Mouse (Mus musculus): ENCODE measurements at regions not wholly inside any gene's neighbourhood (a gene's known extent, or its start where the extent isn't known, plus 50 kb on each side); places are given as distances from the start of the nearest gene placed in this dataset.

- TF ChIP-seq CTCF (IDR thresholded peaks at IDR 0.05; ENCODE audit: borderline replicate concordance, extremely low read depth, insufficient read depth, insufficient read length) = no peak
- DNase-seq (ENCODE audit: low read depth) = peak; percentile 76
Observed at GRCm38 (mm10) chr17:3962176-3962575, 266.1 kb upstream of the Nox3 start.

- no peak for DNase-seq (ENCODE audit: low read depth)
- TF ChIP-seq POLR2A (IDR thresholded peaks at IDR 0.05; ENCODE audit: borderline replicate concordance, extremely low read depth, insufficient read depth, insufficient read length, poor library complexity, severe bottlenecking) (no peak), CTCF (IDR thresholded peaks at IDR 0.05; ENCODE audit: borderline replicate concordance, extremely low read depth, insufficient read depth, insufficient read length) (no peak)
Observed at GRCm38 (mm10) chr17:3946540-3946939, 250.5 kb upstream of the Nox3 start.

- DNase-seq (ENCODE audit: low read depth) = no peak
- no peak for TF ChIP-seq POLR2A (IDR thresholded peaks at IDR 0.05; ENCODE audit: borderline replicate concordance, extremely low read depth, insufficient read depth, insufficient read length, poor library complexity, severe bottlenecking)
- no peak for TF ChIP-seq CTCF (IDR thresholded peaks at IDR 0.05; ENCODE audit: borderline replicate concordance, extremely low read depth, insufficient read depth, insufficient read length)
Observed at GRCm38 (mm10) chr17:3936361-3936760, 240.3 kb upstream of the Nox3 start.

- TF ChIP-seq POLR2A (IDR thresholded peaks at IDR 0.05; ENCODE audit: borderline replicate concordance, extremely low read depth, insufficient read depth, insufficient read length, poor library complexity, severe bottlenecking) (no peak), CTCF (IDR thresholded peaks at IDR 0.05; ENCODE audit: borderline replicate concordance, extremely low read depth, insufficient read depth, insufficient read length) (no peak)
- DNase-seq (ENCODE audit: low read depth) = no peak
Observed at GRCm38 (mm10) chr17:3933208-3933607, 237.1 kb upstream of the Nox3 start.

- DNase-seq (ENCODE audit: low read depth) = peak; percentile 20
- no peak for TF ChIP-seq POLR2A (IDR thresholded peaks at IDR 0.05; ENCODE audit: borderline replicate concordance, extremely low read depth, insufficient read depth, insufficient read length, poor library complexity, severe bottlenecking)
- TF ChIP-seq CTCF (IDR thresholded peaks at IDR 0.05; ENCODE audit: borderline replicate concordance, extremely low read depth, insufficient read depth, insufficient read length) = no peak
Observed at GRCm38 (mm10) chr17:3932071-3932470, 236.0 kb upstream of the Nox3 start.

GRCm38 (mm10) chr17:3927106-3927505 lies 231.0 kb upstream of the Nox3 start:
- DNase-seq (ENCODE audit: low read depth) = peak; percentile 87
- TF ChIP-seq CTCF (IDR thresholded peaks at IDR 0.05; ENCODE audit: borderline replicate concordance, extremely low read depth, insufficient read depth, insufficient read length) = no peak
- no peak for TF ChIP-seq POLR2A (IDR thresholded peaks at IDR 0.05; ENCODE audit: borderline replicate concordance, extremely low read depth, insufficient read depth, insufficient read length, poor library complexity, severe bottlenecking)

- DNase-seq (ENCODE audit: low read depth) = no peak
- TF ChIP-seq CTCF (IDR thresholded peaks at IDR 0.05; ENCODE audit: borderline replicate concordance, extremely low read depth, insufficient read depth, insufficient read length) = no peak
- no peak for TF ChIP-seq POLR2A (IDR thresholded peaks at IDR 0.05; ENCODE audit: borderline replicate concordance, extremely low read depth, insufficient read depth, insufficient read length, poor library complexity, severe bottlenecking)
Observed at GRCm38 (mm10) chr17:3920282-3920681, 224.2 kb upstream of the Nox3 start.

- DNase-seq (ENCODE audit: low read depth) = no peak
- TF ChIP-seq POLR2A (IDR thresholded peaks at IDR 0.05; ENCODE audit: borderline replicate concordance, extremely low read depth, insufficient read depth, insufficient read length, poor library complexity, severe bottlenecking) = no peak
Observed at GRCm38 (mm10) chr17:3892826-3893225, 196.8 kb upstream of the Nox3 start.

GRCm38 (mm10) chr17:3883146-3883545 lies 187.1 kb upstream of the Nox3 start:
- DNase-seq (ENCODE audit: low read depth) = peak; percentile 5
- TF ChIP-seq POLR2A (IDR thresholded peaks at IDR 0.05; ENCODE audit: borderline replicate concordance, extremely low read depth, insufficient read depth, insufficient read length, poor library complexity, severe bottlenecking) = no peak
- TF ChIP-seq CTCF (IDR thresholded peaks at IDR 0.05; ENCODE audit: borderline replicate concordance, extremely low read depth, insufficient read depth, insufficient read length) = no peak

GRCm38 (mm10) chr17:3879075-3879474 lies 183.0 kb upstream of the Nox3 start:
- no peak for DNase-seq (ENCODE audit: low read depth)
- TF ChIP-seq CTCF (IDR thresholded peaks at IDR 0.05; ENCODE audit: borderline replicate concordance, extremely low read depth, insufficient read depth, insufficient read length) (no peak), POLR2A (IDR thresholded peaks at IDR 0.05; ENCODE audit: borderline replicate concordance, extremely low read depth, insufficient read depth, insufficient read length, poor library complexity, severe bottlenecking) (no peak)

- DNase-seq (ENCODE audit: low read depth) = peak; percentile 82
Observed at GRCm38 (mm10) chr17:3869459-3870194, 173.6 kb upstream of the Nox3 start.

GRCm38 (mm10) chr17:3862384-3862783 lies 166.3 kb upstream of the Nox3 start:
- no peak for TF ChIP-seq CTCF (IDR thresholded peaks at IDR 0.05; ENCODE audit: borderline replicate concordance, extremely low read depth, insufficient read depth, insufficient read length)
- DNase-seq (ENCODE audit: low read depth) = peak; percentile 17

More at GRCm38 (mm10) chr17:3869459-3870194, 173.6 kb upstream of the Nox3 start:
- no peak for TF ChIP-seq POLR2A (IDR thresholded peaks at IDR 0.05; ENCODE audit: borderline replicate concordance, extremely low read depth, insufficient read depth, insufficient read length, poor library complexity, severe bottlenecking)
- no peak for TF ChIP-seq CTCF (IDR thresholded peaks at IDR 0.05; ENCODE audit: borderline replicate concordance, extremely low read depth, insufficient read depth, insufficient read length)

Measured in brain, embryonic 14.5 days (tissue).